Mouse (Mus musculus): ENCODE measurements around the gene Ttc30a1.
"Not testable (repeated sequence)": the region's sequence is repeated elsewhere in the genome, so short reads cannot be mapped to it uniquely, and the experiment has no call there.

- TF ChIP-seq CTCF (IDR thresholded peaks at IDR 0.05; ENCODE audit: low read depth, low read length); GATA1 (IDR thresholded peaks at IDR 0.05; ENCODE audit: borderline replicate concordance, low read length); TAL1 (conservative IDR thresholded peaks at IDR 0.05; ENCODE audit: low read depth, low read length); GATA2 (IDR thresholded peaks at IDR 0.05; ENCODE audit: borderline replicate concordance, low read depth, low read length); POLR2AphosphoS5 (IDR thresholded peaks at IDR 0.05; ENCODE audit: insufficient replicate concordance, low read depth, low read length): not testable (repeated sequence)
These were observed 45.1 kb downstream of the Ttc30a1 start for GRCm38 (mm10) chr2:75936685-75937084.

Measured in G1E (cell line).